Mouse (Mus musculus): ENCODE data around the gene Dmac1.

GRCm38 (mm10) chr4:75259447-75259846 is 18.7 kb downstream of the Dmac1 start:
- TF ChIP-seq POLR2A (IDR thresholded peaks at IDR 0.05; ENCODE audit: extremely low read depth, insufficient read depth, low read length) (no peak), CTCF (IDR thresholded peaks at IDR 0.05; ENCODE audit: low read depth, low read length) (no peak)

All from liver, adult 2 months (tissue).